Mouse (Mus musculus) embryonic fibroblast, embryonic 13.5 days (primary cell): ENCODE data around the gene P4ha2.

Experiments used
- CTCF ChIP-seq: IDR thresholded peaks from 2 replicates; pipeline ENCODE4 v1.5.1; 2011; ENCODE audit warnings: mild to moderate bottlenecking, control low read depth, low read length, moderate library complexity, borderline replicate concordance; ENCODE audit not compliant: insufficient read depth
- POLR2A ChIP-seq: IDR thresholded peaks from 2 replicates; pipeline ENCODE4 v1.6.1; 2011; ENCODE audit warnings: low read depth, mild to moderate bottlenecking, control low read depth, low read length, moderate library complexity

DNA sequence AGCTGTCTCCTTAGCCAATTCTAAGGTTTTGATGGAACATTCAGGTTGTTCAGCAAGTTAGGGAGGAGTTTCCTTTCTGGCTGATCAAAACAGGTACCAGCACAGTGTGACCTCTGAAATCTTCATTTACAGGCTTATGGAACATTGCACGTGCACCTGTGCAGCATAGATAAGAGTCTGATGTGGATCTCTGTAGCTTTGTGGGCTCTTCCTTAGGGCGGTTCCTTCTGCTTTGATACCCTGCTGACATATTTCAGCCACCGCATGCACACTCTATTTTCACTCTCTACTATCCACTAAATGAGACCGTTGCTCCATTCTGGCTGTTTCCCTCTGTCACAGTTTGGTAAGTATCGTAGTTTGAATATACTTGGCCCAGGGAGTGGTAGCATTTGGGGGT lies 17.2 kb upstream of the P4ha2 start:
- TF ChIP-seq POLR2A (no peak), CTCF (no peak)
